Mouse (Mus musculus) intestine, embryonic 15.5 days (tissue): ENCODE results near the gene Tbx2. TPM values are rescaled to one million over a fixed set of nuclear protein-coding genes. Genes with fewer than 3 reads are reported as not detected.
A peak's percentile ranks its signal among the peaks of the same experiment; 100 is the strongest.

ENCODE experiments used
- ATAC-seq: fragments of 200-750 bp; cut with Nextera tagmentation; 2 replicates; pipeline ENCODE4 v1.8.0; 2017; ENCODE audit warnings: moderate TSS enrichment, moderate library complexity
- H3K27ac ChIP-seq: fragments of 300-500 bp; sonication (generic); 2 replicates; pipeline ENCODE4 v1.5.1; 2015; ENCODE audit warnings: mild to moderate bottlenecking, inconsistent platforms
- H3K27me3 ChIP-seq: fragments of 300-500 bp; sonication (generic); replicated peaks from 2 replicates; pipeline ENCODE4 v1.6.1; 2015; ENCODE audit warnings: inconsistent platforms
- H3K36me3 ChIP-seq: fragments of 300-500 bp; sonication (generic); 2 replicates; pipeline ENCODE4 v1.6.1; 2015; ENCODE audit warnings: inconsistent platforms
- H3K4me1 ChIP-seq: fragments of 300-500 bp; sonication (generic); replicated peaks from 2 replicates; pipeline ENCODE4 v1.6.1; 2015; ENCODE audit warnings: inconsistent platforms
- H3K4me2 ChIP-seq: fragments of 300-500 bp; sonication (generic); replicated peaks from 2 replicates; pipeline ENCODE4 v1.6.1; 2015; ENCODE audit warnings: mild to moderate bottlenecking, inconsistent platforms
- H3K4me3 ChIP-seq: fragments of 300-500 bp; sonication (generic); replicated peaks from 2 replicates; pipeline ENCODE4 v1.5.1; 2015; ENCODE audit warnings: inconsistent platforms
- H3K9ac ChIP-seq: fragments of 300-500 bp; sonication (generic); 2 replicates; pipeline ENCODE4 v1.6.1; 2015; ENCODE audit warnings: inconsistent platforms
- H3K9me3 ChIP-seq: fragments of 300-500 bp; sonication (generic); 2 replicates; pipeline ENCODE4 v1.6.1; 2016; ENCODE audit warnings: inconsistent platforms
- WGBS: fragments of 180-500 bp; shearing (Covaris S2); methylation state at CpG from one replicate; pipeline ENCODE4 v1.1.7; 2015; 5-methylcytosine and 5-hydroxymethylcytosine counted together
- polyA plus RNA-seq: library from polyadenylated mRNA; unstranded; fragments of >200 nt; fragmentation: Nextera tagmentation; extraction: Ambion mirVana; gene quantifications from 2 replicates; pipeline ENCODE4 v1.2.1, GENCODE M21; 2015

Tbx2 gene
- 4.9 and 5.6 TPM in 2 replicates for polyA plus RNA-seq

GRCm38 (mm10) chr11:85832231-85832924 is at the start of gene Tbx2:
Gene Tbx2, plus strand, starts transcription at chr11:85832551.
- H3K4me1 ChIP-seq = peaks cover 43% of the 10 kb centered on the region
- peak; percentile 66 for ATAC-seq
- H3K9me3 ChIP-seq = no peaks in the 10 kb centered on the region
- H3K27ac ChIP-seq = peak within 1 kb of the TSS; percentile 85
- under 1% methylated on average over 48 of the region's 52 CpGs for WGBS
- H3K4me3 ChIP-seq = peak within 1 kb of the TSS; percentile 59
- no peaks in the 10 kb centered on the region for H3K36me3 ChIP-seq
- peak within 1 kb of the TSS; percentile 94 for H3K4me2 ChIP-seq
- peaks cover 89% of the 10 kb centered on the region for H3K27me3 ChIP-seq
- H3K9ac ChIP-seq = peak within 1 kb of the TSS; percentile 66

- WGBS = 63% methylated on average over 3 of the region's 3 CpGs
- ATAC-seq = 0 out of 2 replicates have a peak, but pooled peaks have one; percentile 64
- H3K4me1 ChIP-seq = peaks cover 12% of the 10 kb centered on the region
- no peaks in the 10 kb centered on the region for H3K36me3 ChIP-seq
- H3K9me3 ChIP-seq = no peaks in the 10 kb centered on the region
- no peak overlapping the region for H3K4me2 ChIP-seq
- no peak overlapping the region for H3K4me3 ChIP-seq
- H3K9ac ChIP-seq = no peak overlapping the region
- H3K27ac ChIP-seq = 0 out of 2 replicates have a peak overlapping the region, but pooled peaks have one; percentile 19
- H3K27me3 ChIP-seq = no peaks in the 10 kb centered on the region
Measured at GRCm38 (mm10) chr11:85786113-85786718, 46.1 kb upstream of the Tbx2 start.

DNA sequence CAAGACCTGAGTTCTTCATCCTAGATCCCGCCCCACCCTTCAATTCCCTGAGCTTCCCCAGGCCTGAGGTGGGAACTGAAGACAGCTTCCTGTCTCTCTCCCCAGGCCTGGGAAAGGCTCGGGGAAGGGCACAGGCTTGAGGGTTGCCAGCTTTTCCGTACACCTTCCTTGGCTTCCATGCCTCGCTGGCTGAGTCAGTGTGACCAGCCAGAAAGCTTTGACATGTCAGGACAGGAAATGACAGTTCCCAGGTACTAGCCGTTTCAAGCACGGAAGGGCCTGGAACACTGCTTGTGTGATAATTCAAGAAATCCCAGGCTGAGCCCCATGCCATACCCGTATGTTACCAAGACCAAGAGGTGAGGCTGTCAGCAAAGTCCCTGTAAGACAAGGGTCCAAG is 42.6 kb upstream of the Tbx2 start:
- no peaks in the 10 kb centered on the region for H3K9me3 ChIP-seq
- no peak overlapping the region for H3K9ac ChIP-seq
- H3K27me3 ChIP-seq = no peaks in the 10 kb centered on the region
- peaks cover 15% of the 10 kb centered on the region for H3K4me1 ChIP-seq
- ATAC-seq = no peak
- H3K36me3 ChIP-seq = no peaks in the 10 kb centered on the region
- no peak overlapping the region for H3K4me2 ChIP-seq
- 72% methylated on average over 7 of the region's 7 CpGs for WGBS
- H3K27ac ChIP-seq = no peak overlapping the region
- no peak overlapping the region for H3K4me3 ChIP-seq

DNA sequence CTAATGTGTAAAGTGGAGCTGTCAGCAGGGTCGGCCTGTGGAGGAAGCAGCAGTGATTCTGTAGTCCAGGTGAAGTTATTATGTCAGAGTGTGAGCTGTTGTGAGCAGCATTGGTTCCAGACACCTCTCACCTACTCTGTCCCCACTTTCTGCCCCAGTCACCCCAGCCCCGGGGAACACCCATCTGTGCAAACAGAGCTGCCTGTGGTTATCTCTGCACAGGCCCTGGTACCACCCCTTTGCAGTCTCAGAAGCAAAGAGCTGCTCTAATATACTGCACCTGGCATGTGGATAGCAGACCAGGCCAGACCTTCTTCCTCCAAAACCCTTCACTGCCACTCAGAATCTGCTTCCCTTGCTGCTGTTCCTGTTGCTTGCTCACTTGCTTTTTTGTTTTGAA is 42.1 kb upstream of the Tbx2 start:
- H3K36me3 ChIP-seq = no peaks in the 10 kb centered on the region
- no peak overlapping the region for H3K4me2 ChIP-seq
- no peaks in the 10 kb centered on the region for H3K9me3 ChIP-seq
- no peak overlapping the region for H3K27ac ChIP-seq
- H3K4me3 ChIP-seq = no peak overlapping the region
- peak; percentile 79; the same call in 1 of the 2 replicates for ATAC-seq
- H3K4me1 ChIP-seq = peaks cover 15% of the 10 kb centered on the region
- H3K27me3 ChIP-seq = no peaks in the 10 kb centered on the region
- 42% methylated on average over 2 of the region's 2 CpGs for WGBS
- no peak overlapping the region for H3K9ac ChIP-seq

GRCm38 (mm10) chr11:85791212-85791611 is 41.1 kb upstream of the Tbx2 start:
- Histone ChIP-seq H3K27me3 (no peaks in the 10 kb centered on the region), H3K9ac (no peak overlapping the region), H3K36me3 (no peaks in the 10 kb centered on the region), H3K9me3 (no peaks in the 10 kb centered on the region), H3K4me2 (no peak overlapping the region), H3K27ac (no peak overlapping the region), H3K4me3 (no peak overlapping the region), H3K4me1 (peaks cover 15% of the 10 kb centered on the region)
- ATAC-seq = no peak
- WGBS = 62% methylated on average over 1 of the region's 1 CpGs

- no peaks in the 10 kb centered on the region for H3K9me3 ChIP-seq
- peaks cover 10% of the 10 kb centered on the region for H3K4me1 ChIP-seq
- H3K4me3 ChIP-seq = no peak overlapping the region
- H3K27ac ChIP-seq = no peak overlapping the region
- peak; percentile 47; the same call in 1 of the 2 replicates for ATAC-seq
- no peak overlapping the region for H3K4me2 ChIP-seq
- no peak overlapping the region for H3K9ac ChIP-seq
- H3K36me3 ChIP-seq = no peaks in the 10 kb centered on the region
- WGBS = 62% methylated on average over 12 of the region's 12 CpGs
- no peaks in the 10 kb centered on the region for H3K27me3 ChIP-seq
Measured at GRCm38 (mm10) chr11:85792534-85793215, 39.7 kb upstream of the Tbx2 start.

GRCm38 (mm10) chr11:85799456-85799855 is 32.9 kb upstream of the Tbx2 start:
- Histone ChIP-seq H3K9ac (no peak overlapping the region), H3K27ac (no peak overlapping the region), H3K4me3 (no peak overlapping the region), H3K4me2 (no peak overlapping the region), H3K4me1 (0 out of 2 replicates have a peak, but pooled peaks cover 3% of the 10 kb centered on the region), H3K9me3 (no peaks in the 10 kb centered on the region), H3K36me3 (no peaks in the 10 kb centered on the region), H3K27me3 (peaks cover 4% of the 10 kb centered on the region; the same call in 1 of the 2 replicates)
- WGBS = 39% methylated on average over 4 of the region's 4 CpGs
- ATAC-seq = peak; percentile 34; the same call in 1 of the 2 replicates

GRCm38 (mm10) chr11:85799856-85800255 is 32.5 kb upstream of the Tbx2 start:
- no peak overlapping the region for H3K27ac ChIP-seq
- peaks cover 4% of the 10 kb centered on the region; the same call in 1 of the 2 replicates for H3K27me3 ChIP-seq
- H3K36me3 ChIP-seq = no peaks in the 10 kb centered on the region
- ATAC-seq = peak; percentile 49
- H3K4me2 ChIP-seq = 0 out of 2 replicates have a peak overlapping the region, but pooled peaks have one; percentile 9
- H3K4me3 ChIP-seq = no peak overlapping the region
- 0 out of 2 replicates have a peak, but pooled peaks cover 3% of the 10 kb centered on the region for H3K4me1 ChIP-seq
- H3K9ac ChIP-seq = no peak overlapping the region
- no peaks in the 10 kb centered on the region for H3K9me3 ChIP-seq
- WGBS = 15% methylated on average over 19 of the region's 19 CpGs

- no peak overlapping the region for H3K4me2 ChIP-seq
- H3K4me1 ChIP-seq = 0 out of 2 replicates have a peak, but pooled peaks cover 3% of the 10 kb centered on the region
- no peak for ATAC-seq
- WGBS = 60% methylated on average over 11 of the region's 11 CpGs
- no peak overlapping the region for H3K9ac ChIP-seq
- H3K36me3 ChIP-seq = no peaks in the 10 kb centered on the region
- no peak overlapping the region for H3K4me3 ChIP-seq
- H3K27ac ChIP-seq = no peak overlapping the region
- peaks cover 4% of the 10 kb centered on the region; the same call in 1 of the 2 replicates for H3K27me3 ChIP-seq
- H3K9me3 ChIP-seq = no peaks in the 10 kb centered on the region
Measured at GRCm38 (mm10) chr11:85800380-85800779, 32.0 kb upstream of the Tbx2 start.

GRCm38 (mm10) chr11:85804048-85804447 is 28.3 kb upstream of the Tbx2 start:
- 0 out of 2 replicates have a peak, but pooled peaks cover 3% of the 10 kb centered on the region for H3K4me1 ChIP-seq
- peaks cover 4% of the 10 kb centered on the region; the same call in 1 of the 2 replicates for H3K27me3 ChIP-seq
- H3K9me3 ChIP-seq = no peaks in the 10 kb centered on the region
- H3K9ac ChIP-seq = no peak overlapping the region
- 52% methylated on average over 5 of the region's 5 CpGs for WGBS
- peak; percentile 72 for ATAC-seq
- no peak overlapping the region for H3K4me3 ChIP-seq
- no peak overlapping the region for H3K4me2 ChIP-seq
- no peak overlapping the region for H3K27ac ChIP-seq
- no peaks in the 10 kb centered on the region for H3K36me3 ChIP-seq

GRCm38 (mm10) chr11:85805779-85806178 is 26.6 kb upstream of the Tbx2 start:
- Histone ChIP-seq H3K27ac (no peak overlapping the region), H3K36me3 (no peaks in the 10 kb centered on the region), H3K4me2 (no peak overlapping the region), H3K9me3 (no peaks in the 10 kb centered on the region), H3K4me1 (0 out of 2 replicates have a peak, but pooled peaks cover 3% of the 10 kb centered on the region), H3K9ac (no peak overlapping the region), H3K4me3 (no peak overlapping the region), H3K27me3 (no peaks in the 10 kb centered on the region)
- ATAC-seq = no peak
- WGBS = 88% methylated on average over 1 of the region's 1 CpGs

DNA sequence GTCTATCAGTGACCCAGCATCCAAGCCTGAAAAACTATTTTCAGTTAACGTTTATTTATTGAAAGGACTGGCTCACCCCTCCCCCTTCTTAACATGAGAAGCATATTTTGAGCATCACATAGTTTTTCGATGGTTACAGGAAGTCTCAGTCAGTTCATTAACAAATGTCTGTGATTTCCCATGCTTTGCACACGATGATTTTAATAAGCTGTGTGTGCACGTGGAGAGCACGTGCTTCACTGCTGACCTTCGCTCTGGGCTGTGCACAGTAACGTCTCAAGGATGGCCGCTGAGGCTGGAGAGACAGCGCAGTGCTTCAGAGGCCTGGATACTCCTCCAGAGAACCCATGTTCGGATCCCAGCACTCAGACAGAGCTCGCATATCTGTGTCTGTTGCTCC is 25.0 kb upstream of the Tbx2 start:
- H3K9me3 ChIP-seq = no peaks in the 10 kb centered on the region
- H3K4me3 ChIP-seq = no peak overlapping the region
- ATAC-seq = no peak
- H3K9ac ChIP-seq = no peak overlapping the region
- H3K4me1 ChIP-seq = 0 out of 2 replicates have a peak, but pooled peaks cover 3% of the 10 kb centered on the region
- H3K27me3 ChIP-seq = no peaks in the 10 kb centered on the region
- H3K27ac ChIP-seq = no peak overlapping the region
- H3K4me2 ChIP-seq = no peak overlapping the region
- no peaks in the 10 kb centered on the region for H3K36me3 ChIP-seq
- 60% methylated on average over 11 of the region's 11 CpGs for WGBS
